Mouse (Mus musculus) activated CD4-positive, CD25-positive, alpha-beta regulatory T cell, adult 9 weeks (primary cell): ENCODE measurements around the gene Tmem174. TPM values are rescaled to one million over a fixed set of nuclear protein-coding genes. Genes with fewer than 3 reads are reported as not detected.

Experiments used
- polyA plus RNA-seq: library from polyadenylated mRNA; unstranded; fragments of 100-300 nt; shearing (Covaris generic); gene quantifications from one replicate; pipeline ENCODE4 v1.2.1, GENCODE M21; 2017

Gene Tmem174
- not detected for polyA plus RNA-seq

GRCm38 (mm10) chr13:98637145-98637544, at the start of gene Tmem174:
Gene Tmem174 (minus strand): TSS chr13:98637410.

Other genes starting within 250 kb of the Tmem174 start
- gene Gm10320, start 145.4 kb downstream of the Tmem174 start, polyA plus RNA-seq: 1.0 TPM
- not detected for gene Tmem171, start 57.4 kb upstream of the Tmem174 start, polyA plus RNA-seq
- gene Fcho2, start 178.0 kb upstream of the Tmem174 start, polyA plus RNA-seq: 49.0 TPM